Mouse (Mus musculus) large intestine, adult 2 months (tissue): ENCODE data around the gene Ntng1. TPM values are rescaled to one million over a fixed set of nuclear protein-coding genes. Genes with fewer than 3 reads are reported as not detected.

Source experiments
- polyA plus RNA-seq: library from polyadenylated mRNA; depleted of rRNA; stranded (reverse); fragments of >200 nt; gene quantifications from 2 replicates; pipeline ENCODE4 v1.2.3, GENCODE M21; 2012; rRNA removed

Gene Ntng1
- polyA plus RNA-seq, 1 experiment = 0.19 TPM

Other genes starting within 250 kb of the Ntng1 start
- gene Prmt6, start 107.0 kb upstream of the Ntng1 start, polyA plus RNA-seq = 3.8 and 5.1 TPM in 2 replicates